Comparison of ENCODE assay signal across 8 mouse cellular contexts in genomic region chr2:52857611-52858528, GRCm38 (mm10). TPM values are rescaled to one million over a fixed set of nuclear protein-coding genes. Genes with fewer than 3 reads are reported as not detected.
DNase-seq lines count a peak whose midpoint lies in the region; ATAC-seq and TF ChIP-seq lines count a peak whose summit lies in the region.

Gene Fmnl2 (plus strand): TSS chr2:52857860.

- no peak for TF ChIP-seq CTCF in midbrain, postnatal 0 days (IDR thresholded peaks at IDR 0.05)

- H3K27me3 ChIP-seq in erythroblast, embryonic 14.5 days (ENCODE audit: control insufficient read depth) = peaks cover 41% of the 10 kb centered on the region
- no peaks in the 10 kb centered on the region for H3K27me3 ChIP-seq in forebrain, embryonic 10.5 days (ENCODE audit: poor library complexity, severe bottlenecking)
- H3K27me3 ChIP-seq in heart, embryonic 13.5 days (replicated peaks) = peaks cover 14% of the 10 kb centered on the region; the same call in 1 of the 2 replicates
- no peaks in the 10 kb centered on the region for H3K27me3 ChIP-seq in kidney, embryonic 16.5 days (ENCODE audit: insufficient read depth, low read length)
- no peaks in the 10 kb centered on the region for H3K27me3 ChIP-seq in midbrain, postnatal 0 days (ENCODE audit: insufficient read depth, low read length)
- no peaks in the 10 kb centered on the region for H3K27me3 ChIP-seq in stomach, embryonic 14.5 days (ENCODE audit: control insufficient read depth, insufficient read depth, low read length)

- H3K4me3 ChIP-seq in erythroblast, embryonic 14.5 days (replicated peaks) = peak within 1 kb of the TSS; percentile 53
- peak within 1 kb of the TSS; percentile 94 for H3K4me3 ChIP-seq in forebrain, embryonic 10.5 days
- H3K4me3 ChIP-seq in heart, embryonic 13.5 days = peak within 1 kb of the TSS; percentile 88
- H3K4me3 ChIP-seq in kidney, embryonic 16.5 days (ENCODE audit: low read length) = peak within 1 kb of the TSS; percentile 91
- H3K4me3 ChIP-seq in midbrain, postnatal 0 days (ENCODE audit: low read depth, low read length) = peak within 1 kb of the TSS; percentile 87
- peak within 1 kb of the TSS; percentile 91 for H3K4me3 ChIP-seq in stomach, embryonic 14.5 days (ENCODE audit: low read depth, low read length)

- peak within 1 kb of the TSS; percentile 100 for H3K4me2 ChIP-seq in heart, embryonic 13.5 days
- H3K4me2 ChIP-seq in kidney, embryonic 16.5 days (replicated peaks; ENCODE audit: low read depth, low read length) = peak within 1 kb of the TSS; percentile 70
- H3K4me2 ChIP-seq in midbrain, postnatal 0 days (ENCODE audit: low read depth, low read length, poor library complexity, severe bottlenecking) = peak within 1 kb of the TSS; percentile 91
- H3K4me2 ChIP-seq in stomach, embryonic 14.5 days (replicated peaks; ENCODE audit: low read depth, low read length) = peak within 1 kb of the TSS; percentile 75

- no peaks in the 10 kb centered on the region for H3K36me3 ChIP-seq in erythroblast, embryonic 14.5 days (ENCODE audit: control insufficient read depth)
- H3K36me3 ChIP-seq in forebrain, embryonic 10.5 days (replicated peaks) = 0 out of 2 replicates have a peak, but pooled peaks cover 5% of the 10 kb centered on the region
- H3K36me3 ChIP-seq in heart, embryonic 13.5 days = no peaks in the 10 kb centered on the region
- H3K36me3 ChIP-seq in kidney, embryonic 16.5 days (ENCODE audit: insufficient read depth, low read length) = no peaks in the 10 kb centered on the region
- H3K36me3 ChIP-seq in midbrain, postnatal 0 days (ENCODE audit: insufficient read depth, low read length) = no peaks in the 10 kb centered on the region
- no peaks in the 10 kb centered on the region for H3K36me3 ChIP-seq in stomach, embryonic 14.5 days (ENCODE audit: control insufficient read depth, insufficient read depth, low read length)

- no peaks in the 10 kb centered on the region for H3K9me3 ChIP-seq in erythroblast, embryonic 14.5 days (ENCODE audit: control insufficient read depth, low read length)
- no peaks in the 10 kb centered on the region for H3K9me3 ChIP-seq in forebrain, embryonic 10.5 days
- H3K9me3 ChIP-seq in heart, embryonic 13.5 days = no peaks in the 10 kb centered on the region
- H3K9me3 ChIP-seq in kidney, embryonic 16.5 days (ENCODE audit: low read length) = no peaks in the 10 kb centered on the region
- H3K9me3 ChIP-seq in midbrain, postnatal 0 days (ENCODE audit: low read length) = no peaks in the 10 kb centered on the region
- no peaks in the 10 kb centered on the region for H3K9me3 ChIP-seq in stomach, embryonic 14.5 days (ENCODE audit: control insufficient read depth, low read depth, low read length)

- DNase-seq in forebrain, embryonic 10.5 days (ENCODE audit: extremely low spot score, low spot score) = peak; percentile 86
- peak; percentile 72 for DNase-seq in liver
- DNase-seq in midbrain, postnatal 0 days (ENCODE audit: low spot score) = peak; percentile 85

- H3K9ac ChIP-seq in heart, embryonic 13.5 days = peak within 1 kb of the TSS; percentile 90
- peak within 1 kb of the TSS; percentile 88 for H3K9ac ChIP-seq in kidney, embryonic 16.5 days (replicated peaks; ENCODE audit: low read length)
- peak within 1 kb of the TSS; percentile 90 for H3K9ac ChIP-seq in midbrain, postnatal 0 days (replicated peaks; ENCODE audit: low read length, poor library complexity, severe bottlenecking)
- H3K9ac ChIP-seq in stomach, embryonic 14.5 days (replicated peaks; ENCODE audit: low read depth, low read length) = peak within 1 kb of the TSS; percentile 86

- H3K4me1 ChIP-seq in erythroblast, embryonic 14.5 days (ENCODE audit: control insufficient read depth) = no peaks in the 10 kb centered on the region
- peaks cover 29% of the 10 kb centered on the region for H3K4me1 ChIP-seq in forebrain, embryonic 10.5 days
- peaks cover 18% of the 10 kb centered on the region for H3K4me1 ChIP-seq in heart, embryonic 13.5 days
- peaks cover 30% of the 10 kb centered on the region for H3K4me1 ChIP-seq in kidney, embryonic 16.5 days (ENCODE audit: insufficient read depth, low read length)
- H3K4me1 ChIP-seq in midbrain, postnatal 0 days (ENCODE audit: insufficient read depth, low read length) = peaks cover 3% of the 10 kb centered on the region; the same call in 1 of the 2 replicates
- peaks cover 19% of the 10 kb centered on the region for H3K4me1 ChIP-seq in stomach, embryonic 14.5 days (ENCODE audit: control insufficient read depth, insufficient read depth, low read length)

- ATAC-seq in erythroblast, adult 5-6 weeks (replicated peaks; ENCODE audit: low FRiP score, poor library complexity, severe bottlenecking) = no peak
- ATAC-seq in heart, embryonic 13.5 days (ENCODE audit: extremely low read depth, insufficient number of reproducible peaks, low FRiP score, low TSS enrichment) = peak; percentile 75; the same call in 1 of the 2 replicates
- ATAC-seq in kidney, embryonic 16.5 days (ENCODE audit: low FRiP score, low TSS enrichment) = peak; percentile 93
- ATAC-seq in midbrain, postnatal 0 days (ENCODE audit: low FRiP score) = peak; percentile 93
- ATAC-seq in stomach, embryonic 14.5 days (ENCODE audit: insufficient number of reproducible peaks, insufficient read depth, low FRiP score, low read depth) = peak; percentile 92

- WGBS in forebrain, embryonic 10.5 days = under 1% methylated on average over 114 of the region's 114 CpGs
- WGBS in heart, embryonic 13.5 days = under 1% methylated on average over 106 of the region's 114 CpGs
- whole genome bisulfite sequencing in kidney, embryonic 16.5 days = under 1% methylated on average over 98 of the region's 114 CpGs
- WGBS in midbrain, postnatal 0 days = 1% methylated on average over 74 of the region's 114 CpGs
- WGBS in stomach, embryonic 14.5 days = under 1% methylated on average over 99 of the region's 114 CpGs

- peak within 1 kb of the TSS; percentile 95 for H3K27ac ChIP-seq in forebrain, embryonic 10.5 days
- peak within 1 kb of the TSS; percentile 61 for H3K27ac ChIP-seq in heart, embryonic 13.5 days (replicated peaks)
- H3K27ac ChIP-seq in kidney, embryonic 16.5 days (ENCODE audit: low read length) = peak within 1 kb of the TSS; percentile 78
- H3K27ac ChIP-seq in midbrain, postnatal 0 days (ENCODE audit: low read depth, low read length) = peak within 1 kb of the TSS; percentile 72
- H3K27ac ChIP-seq in stomach, embryonic 14.5 days (ENCODE audit: low read length) = peak within 1 kb of the TSS; percentile 34

RNA-seq across cellular contexts. Expression of gene Fmnl2, which starts in this region (rescaled TPM):
- not detected in 2 replicates for polyA plus RNA-seq in erythroblast, embryonic 14.5 days (2012)
- 2.1 and 6.5 TPM in 2 replicates for total RNA-seq in erythroblast, adult 5-6 weeks (2015; ENCODE audit: low replicate concordance)
- 3.1 and 4.0 TPM in 2 replicates for total RNA-seq in erythroblast, adult 5-6 weeks (2017; ENCODE audit: low replicate concordance)
- 7.4 TPM in 2 replicates for polyA plus RNA-seq in forebrain, embryonic 10.5 days (2016; fragmentation: Nextera tagmentation; extraction: Ambion mirVana)
- 1.1 and 1.2 TPM in 2 replicates for polyA plus RNA-seq in heart, embryonic 13.5 days (2015; fragmentation: Nextera tagmentation; extraction: Ambion mirVana)
- polyA plus RNA-seq in kidney, embryonic 16.5 days (2015; fragmentation: Nextera tagmentation; extraction: Ambion mirVana) = 5.7 and 6.4 TPM in 2 replicates
- 27.0 and 32.7 TPM in 2 replicates for total RNA-seq in midbrain, postnatal 0 days (2014; rRNA removed)
- 6.9 and 8.4 TPM in 2 replicates for polyA plus RNA-seq in midbrain, postnatal 0 days (2015; fragmentation: Nextera tagmentation; extraction: Ambion mirVana)
- 9.6 and 10.2 TPM in 2 replicates for polyA plus RNA-seq in stomach, embryonic 14.5 days (2014; fragmentation: Nextera tagmentation; extraction: Ambion mirVana)

Comparison
In these comparisons a context has a peak if more than half of its experiments do, and no peak if none do; other contexts are left out.
1. H3K27ac ChIP-seq: peak in every context shown above with its lines; median percentile 95 in forebrain, embryonic 10.5 days; 78 in kidney, embryonic 16.5 days; 72 in midbrain, postnatal 0 days; 61 in heart, embryonic 13.5 days; 34 in stomach, embryonic 14.5 days.